Mouse (Mus musculus) ZHBTc4 (cell line): Measurements from ENCODE around the gene Crygs.

ENCODE experiments used
- DNase-seq: peaks from one replicate; pipeline ENCODE4 v3.0.0-alpha.2; 2011; ENCODE audit warnings: low read depth, low spot score

The Crygs gene

GRCm38 (mm10) chr16:22789908-22790367 is 21.4 kb downstream of the Crygs start:
- no peak for DNase-seq

GRCm38 (mm10) chr16:22782686-22783085 is 28.7 kb downstream of the Crygs start:
- DNase-seq: no peak

GRCm38 (mm10) chr16:22779228-22779835 is 32.0 kb downstream of the Crygs start:
- DNase-seq: no peak

- peak; percentile 83 for DNase-seq
Measured at GRCm38 (mm10) chr16:22778296-22778695, 33.1 kb downstream of the Crygs start.

- DNase-seq: peak; percentile 26
Measured at GRCm38 (mm10) chr16:22775471-22775985, 35.8 kb downstream of the Crygs start.

GRCm38 (mm10) chr16:22768661-22769060 is 42.7 kb downstream of the Crygs start:
- DNase-seq: no peak

GRCm38 (mm10) chr16:22767405-22767804 is 44.0 kb downstream of the Crygs start:
- peak; percentile 77 for DNase-seq

- DNase-seq: peak; percentile 70
Measured at GRCm38 (mm10) chr16:22766738-22767211, 44.6 kb downstream of the Crygs start.

- DNase-seq: no peak
Measured at GRCm38 (mm10) chr16:22765531-22765930, 45.8 kb downstream of the Crygs start.
